Mouse (Mus musculus) urinary bladder, postnatal 4 days (tissue): ENCODE measurements around the gene Fth1.

Source experiments
- DNase-seq, 2 experiments: peaks; one replicate each; pipeline ENCODE4 v3.0.0; 2021 to 2022; ENCODE audit warnings: low spot score in 2 of 2

Gene Fth1

DNA sequence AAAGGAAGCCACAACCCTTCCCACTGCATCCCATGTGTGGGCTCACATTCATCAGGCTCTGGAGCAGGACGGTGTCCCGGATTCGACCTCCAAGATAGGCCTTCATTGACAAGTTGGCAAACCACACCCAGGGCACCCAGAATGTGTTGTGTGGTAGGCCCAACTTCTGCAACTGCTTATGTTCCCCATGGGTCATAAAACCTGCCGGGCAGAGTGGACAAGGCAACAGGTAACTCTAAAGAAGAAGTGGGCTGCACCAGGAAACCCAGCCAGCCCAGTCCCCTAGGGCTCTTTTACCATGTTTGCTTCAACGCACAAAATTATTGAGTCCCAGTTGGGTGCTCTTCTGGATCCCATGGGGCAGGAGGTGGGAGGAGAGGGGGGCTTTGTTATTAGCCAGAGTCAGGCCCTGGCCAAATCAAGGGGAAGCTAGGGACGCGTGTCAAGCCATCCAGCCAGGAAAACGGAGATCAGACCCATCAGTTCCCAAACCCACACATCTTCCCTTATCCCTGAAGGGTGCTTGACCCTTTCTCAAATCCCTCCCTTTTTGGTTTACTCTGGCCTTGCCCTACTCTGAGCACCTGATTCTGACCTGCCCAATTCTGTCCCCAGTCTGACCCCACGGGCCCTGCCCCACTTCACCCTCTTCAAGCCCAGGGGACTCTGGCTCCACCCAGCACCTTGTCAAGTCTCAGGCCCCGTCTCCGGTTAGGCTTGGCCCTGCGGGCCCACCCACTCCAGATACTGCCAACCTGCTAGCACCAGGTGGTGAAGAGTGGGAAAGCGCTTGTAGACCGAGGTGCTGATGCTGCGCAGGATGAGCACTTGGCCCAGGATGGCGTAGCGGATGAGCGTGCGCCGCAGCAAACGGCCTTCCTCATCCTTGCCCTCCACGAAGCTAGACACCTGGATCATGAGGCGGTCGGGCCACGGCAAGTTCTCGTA lies 11.9 kb downstream of the Fth1 start:
- DNase-seq, result no peak

DNA sequence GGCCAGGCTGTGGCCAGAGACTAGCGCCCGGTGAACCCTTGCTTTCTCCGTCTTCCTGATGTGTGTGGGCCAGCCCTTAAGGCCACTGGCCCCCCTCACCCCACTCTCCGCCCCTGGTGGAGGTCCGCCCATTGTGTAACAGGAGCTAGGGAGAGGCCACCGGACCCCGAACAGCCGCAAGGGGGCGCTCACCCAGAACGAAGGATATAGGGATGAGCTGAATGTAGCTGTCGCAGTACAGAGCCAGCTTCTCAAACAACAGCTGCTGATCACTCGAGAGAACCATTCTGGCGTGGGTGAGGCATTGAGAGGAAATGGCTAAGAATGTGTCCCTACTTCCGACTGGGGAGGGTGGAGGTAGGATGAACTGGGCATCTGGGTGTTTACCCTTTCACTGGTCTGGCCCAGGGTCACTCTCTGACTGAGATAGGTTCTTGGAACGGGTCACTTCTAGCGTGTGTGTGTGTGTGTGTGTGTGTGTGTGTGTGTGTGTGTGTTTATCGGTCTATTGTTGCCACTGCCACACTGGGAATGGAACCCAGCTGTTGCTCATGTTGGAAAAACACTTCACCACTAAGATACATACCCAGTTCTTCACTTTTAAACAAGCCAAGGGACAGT lies 12.7 kb downstream of the Fth1 start:
- DNase-seq, result peak; percentile 89 to 98

DNA sequence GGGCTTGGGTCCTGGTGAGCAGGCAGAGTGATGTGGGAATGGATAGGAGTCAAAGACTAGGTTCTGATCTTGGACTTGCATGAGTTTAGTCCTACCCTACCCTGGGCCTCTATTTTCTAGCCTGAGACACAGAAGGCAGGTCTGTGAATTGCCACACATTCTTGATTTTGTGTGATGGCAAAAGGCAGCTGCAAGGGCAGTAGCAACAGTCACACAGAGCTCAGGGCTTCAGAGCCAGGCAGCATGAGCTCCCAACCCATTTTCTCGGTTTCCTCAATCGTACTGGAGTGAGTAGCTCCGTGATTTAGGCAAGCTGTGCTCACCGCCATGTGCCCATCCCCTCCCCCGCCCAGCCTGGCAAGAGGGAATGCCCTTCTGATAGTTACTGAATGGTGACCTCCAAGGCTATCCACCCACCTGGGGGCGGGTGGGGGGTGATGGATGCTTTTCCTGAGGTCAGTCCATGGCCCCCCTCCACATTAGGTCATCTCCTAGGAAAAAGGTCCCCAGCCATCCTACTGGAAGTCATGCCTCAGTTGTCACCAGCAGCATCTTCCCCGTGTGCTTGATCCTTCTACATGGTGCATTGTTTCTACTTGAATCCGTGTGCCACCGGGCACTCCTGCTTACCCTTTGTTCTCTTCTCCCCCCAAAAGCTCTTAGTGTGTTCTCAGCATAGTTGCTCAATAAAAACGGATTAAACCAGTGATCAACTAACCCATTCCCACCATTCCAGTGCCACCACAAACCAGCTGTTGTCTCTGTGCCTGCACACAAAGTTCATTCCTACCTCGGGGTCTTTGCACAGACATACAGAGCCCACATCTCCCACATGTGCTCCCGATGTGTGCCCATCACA lies 17.0 kb downstream of the Fth1 start:
- no peak for DNase-seq

DNA sequence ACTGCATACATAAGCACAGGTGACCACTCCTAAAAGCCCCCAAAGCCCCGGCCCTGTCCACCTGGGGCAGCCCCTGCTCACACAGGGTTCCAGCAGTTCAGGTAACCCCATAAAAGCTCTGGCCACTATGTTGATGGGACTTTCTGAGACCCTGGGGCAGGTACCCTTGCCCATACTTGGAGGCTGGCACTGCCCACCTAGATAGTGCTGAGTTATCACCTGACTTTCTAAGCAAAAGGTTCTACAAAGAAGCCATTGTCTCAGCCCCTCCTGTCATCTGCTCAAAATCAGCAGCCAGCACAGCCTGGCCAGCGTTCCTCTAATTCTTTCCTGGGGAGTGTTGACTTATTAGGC lies 17.6 kb downstream of the Fth1 start:
- DNase-seq, result no peak

DNA sequence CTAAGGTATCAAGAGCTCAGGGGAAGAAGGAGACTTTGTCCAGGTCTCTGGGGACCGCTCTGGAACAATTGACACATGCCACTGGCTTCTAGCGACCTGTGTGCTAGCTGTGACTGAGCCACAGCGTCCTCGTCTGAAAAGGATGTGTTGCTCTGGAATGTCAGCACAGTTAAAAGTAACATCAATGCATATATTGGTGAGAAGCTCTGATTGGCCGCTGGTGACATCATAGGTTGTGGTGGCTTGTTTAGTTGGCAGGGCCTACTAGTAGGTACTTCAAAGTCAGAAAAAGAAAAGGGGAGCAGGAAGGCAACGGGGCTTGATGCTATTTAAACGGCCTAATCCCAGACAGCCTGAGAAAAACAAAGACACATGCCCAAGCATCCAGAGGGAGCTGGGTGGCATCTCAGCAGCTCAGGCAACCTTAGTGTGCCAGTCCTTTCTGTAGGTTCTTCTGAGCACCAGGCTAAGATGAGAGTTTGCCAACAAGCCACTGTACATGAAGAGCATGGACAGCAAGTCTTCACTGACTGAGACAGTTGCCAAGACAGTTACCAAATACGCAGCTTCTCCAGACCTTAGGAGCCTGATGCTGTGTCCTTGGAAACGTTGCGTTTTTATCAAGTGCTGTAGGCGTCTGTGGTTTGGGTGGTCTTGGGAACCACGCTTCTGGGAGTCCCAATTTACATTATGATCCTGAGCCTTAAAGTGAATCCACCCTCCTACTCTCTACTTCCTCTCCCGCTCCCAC lies 18.5 kb downstream of the Fth1 start:
- no peak for DNase-seq

DNA sequence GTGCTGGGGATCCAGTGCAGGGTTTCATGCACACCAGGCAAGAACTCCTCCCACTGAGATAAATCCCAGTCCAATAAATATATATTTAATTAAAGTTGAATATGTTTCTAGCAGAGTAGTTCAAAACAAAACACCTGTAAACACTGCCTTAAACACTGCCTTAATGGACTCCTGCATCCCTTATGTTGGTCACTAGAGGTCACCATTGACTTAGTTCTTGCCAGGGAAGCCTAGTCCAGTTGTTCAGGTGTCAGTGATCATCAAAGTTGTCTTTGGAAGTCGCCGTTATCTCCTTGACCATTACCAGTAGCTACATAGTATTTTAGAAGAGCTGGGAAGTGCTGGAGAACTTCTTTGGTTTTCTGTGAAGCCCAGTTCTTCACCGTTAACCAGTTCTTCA lies 19.9 kb downstream of the Fth1 start:
- no peak for DNase-seq

DNA sequence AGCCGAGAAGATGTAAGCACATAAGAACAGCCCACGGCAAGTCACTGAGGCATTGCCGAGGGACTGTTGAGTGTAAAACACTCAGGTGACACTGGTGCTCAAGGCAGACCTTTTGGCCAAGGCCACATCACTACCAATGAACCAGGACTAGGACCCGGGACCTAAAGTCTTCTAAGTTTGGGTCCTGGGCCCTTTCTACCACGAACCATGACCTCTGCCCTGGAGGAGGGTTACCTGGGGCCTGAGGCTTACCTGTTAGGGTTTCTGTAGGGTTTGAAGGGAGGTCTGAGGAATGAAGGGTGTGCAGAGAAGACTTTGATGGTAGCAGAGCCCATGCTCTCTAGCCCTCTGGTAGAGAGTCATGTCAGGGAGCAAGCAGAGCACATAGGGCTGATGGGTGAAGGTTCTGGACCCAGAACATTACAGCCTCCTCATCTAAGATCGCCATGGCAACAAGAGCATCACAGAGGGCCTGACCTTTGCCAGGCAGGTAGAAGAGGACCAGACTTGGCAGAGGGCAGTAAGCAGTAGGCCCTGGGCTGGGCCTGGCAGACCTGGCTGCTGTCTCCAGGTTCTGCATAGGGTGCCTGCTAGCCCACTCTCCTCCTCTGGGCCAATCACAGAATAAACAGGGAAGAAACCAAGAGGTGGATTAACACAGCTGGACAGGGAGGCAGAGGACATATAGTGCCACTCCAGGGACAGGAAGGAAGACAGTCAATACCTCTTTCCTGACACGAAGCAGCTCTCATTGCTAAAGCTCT lies 21.0 kb downstream of the Fth1 start, which contains the start of the genes Best1 and Rab3il1:
TSS of gene Best1 (minus strand) at position 428 of the 764 bp plus-strand sequence.
TSS of gene Rab3il1 (plus strand) at position 464 of the 764 bp plus-strand sequence.
- no peak for DNase-seq

DNA sequence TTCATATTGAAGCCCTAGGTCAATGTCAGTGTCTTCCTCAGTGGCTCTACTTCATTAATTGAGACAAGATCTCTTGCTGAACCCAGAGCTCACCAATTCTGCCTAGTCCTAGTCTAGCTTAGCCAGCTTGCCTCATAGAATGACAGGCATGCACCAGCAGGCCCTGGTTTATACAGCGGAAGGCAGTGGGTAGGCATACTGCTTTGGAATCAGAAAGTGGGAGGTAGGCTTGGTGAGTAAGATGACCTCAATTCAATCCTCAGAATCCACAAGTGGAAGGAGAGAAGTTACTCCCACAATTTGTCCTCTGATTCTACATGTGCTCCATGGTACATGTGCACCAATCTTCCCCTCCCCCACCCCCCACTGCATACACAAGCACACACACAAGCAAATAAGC lies 23.3 kb downstream of the Fth1 start:
- DNase-seq, result no peak

DNA sequence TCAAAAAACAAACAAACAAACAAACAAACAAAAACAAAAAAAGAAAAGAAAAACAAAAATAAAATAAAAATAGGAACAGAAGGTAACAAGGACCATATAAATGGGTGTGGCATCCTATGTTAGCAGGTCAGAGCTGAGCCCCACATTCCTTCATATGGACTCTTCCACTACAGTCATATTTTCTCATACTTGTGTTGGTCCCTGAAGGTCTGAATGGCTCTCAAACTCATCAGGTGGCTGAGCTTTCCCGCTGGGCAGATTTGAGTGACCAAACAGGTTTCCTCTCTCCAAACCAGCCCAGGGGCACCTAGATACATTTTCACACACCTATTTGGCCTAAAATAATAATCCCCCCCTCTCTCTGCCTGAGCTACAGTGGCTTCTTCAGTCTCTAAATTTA lies 31.0 kb downstream of the Fth1 start:
- DNase-seq, result no peak

DNA sequence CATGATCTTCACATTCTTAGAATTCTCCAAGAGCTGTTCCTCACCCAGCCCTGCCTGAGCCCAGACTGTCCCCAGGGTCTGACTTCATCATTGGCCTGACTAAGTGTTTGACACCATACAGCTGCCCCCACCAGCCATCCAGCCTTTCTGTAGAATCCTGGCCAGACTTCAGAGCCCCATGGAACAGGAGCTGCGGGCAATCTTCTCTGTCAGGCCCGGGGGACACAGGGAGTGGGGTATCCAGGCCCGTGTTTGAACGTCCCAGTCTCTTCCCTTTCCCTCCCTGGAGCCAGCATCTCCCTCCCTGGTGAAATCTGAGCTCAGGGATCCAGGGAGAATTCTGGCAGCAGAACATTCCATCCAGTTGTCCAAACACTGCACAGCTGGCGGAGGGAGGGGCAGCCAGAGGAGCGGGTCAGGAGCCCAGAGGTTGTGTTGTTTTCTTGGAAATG lies 32.5 kb downstream of the Fth1 start:
- peak; percentile 75 to 78 for DNase-seq

DNA sequence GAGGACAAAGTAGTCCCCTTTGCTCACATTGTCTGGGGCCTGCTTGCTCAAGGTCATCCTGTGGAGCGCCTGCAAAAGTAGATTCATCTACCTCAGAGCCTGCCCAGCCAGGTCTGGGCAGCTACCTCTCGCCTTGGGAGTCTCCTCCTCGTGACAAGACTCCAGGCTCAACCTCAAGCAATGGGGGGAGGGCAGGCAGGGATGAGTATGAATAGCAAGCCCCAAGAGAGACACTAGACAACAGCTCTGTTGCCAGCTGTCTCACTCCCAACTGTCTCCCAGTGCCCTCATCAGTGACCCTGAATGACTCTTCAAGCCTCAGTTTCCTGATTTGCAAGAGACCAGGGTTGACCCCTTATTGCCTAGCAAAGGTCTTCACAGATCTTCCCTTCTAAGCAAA lies 33.0 kb downstream of the Fth1 start:
- no peak for DNase-seq

DNA sequence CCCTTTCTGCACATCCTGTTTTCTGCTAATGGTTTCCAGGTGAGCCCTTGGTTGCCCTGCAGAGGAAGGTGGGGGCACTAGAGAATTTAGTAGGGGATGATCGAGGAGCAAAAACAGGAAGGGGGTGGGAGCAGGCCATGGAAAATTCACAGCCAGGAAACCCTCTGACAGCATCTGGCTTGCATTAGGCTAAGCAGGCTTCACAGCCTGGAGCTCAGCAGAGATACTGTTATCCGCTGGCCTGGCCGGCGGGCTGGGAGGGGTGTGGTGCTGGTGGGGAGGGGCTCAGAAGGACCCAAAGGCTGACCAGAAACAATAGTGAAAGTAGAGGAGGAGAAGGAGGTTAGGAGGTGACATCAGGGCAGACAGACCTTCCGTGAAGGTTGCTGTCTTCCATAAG lies 33.5 kb downstream of the Fth1 start:
- peak in 1 of 2 experiments; percentile 67 for DNase-seq

DNA sequence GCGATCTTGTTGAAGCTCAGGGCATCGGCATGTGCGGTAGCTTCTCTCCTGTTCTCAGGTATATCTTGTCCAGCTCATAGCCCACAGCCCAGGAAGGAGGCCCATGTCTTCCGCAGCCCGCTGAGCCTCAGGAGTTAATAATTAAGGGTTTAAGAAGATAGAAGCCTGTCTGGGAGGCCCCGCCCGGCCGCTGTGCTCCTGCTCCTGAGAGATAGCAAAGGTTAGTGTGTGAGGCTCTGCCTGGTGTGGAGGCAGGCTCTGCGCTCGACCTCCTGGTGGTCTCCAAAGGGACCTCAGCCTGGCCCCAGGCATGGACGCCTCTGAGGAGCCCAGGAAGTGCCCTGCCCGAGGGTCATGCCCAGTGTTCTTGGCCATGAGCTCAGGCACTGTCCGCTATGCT lies 34.4 kb downstream of the Fth1 start:
- DNase-seq, result no peak

DNA sequence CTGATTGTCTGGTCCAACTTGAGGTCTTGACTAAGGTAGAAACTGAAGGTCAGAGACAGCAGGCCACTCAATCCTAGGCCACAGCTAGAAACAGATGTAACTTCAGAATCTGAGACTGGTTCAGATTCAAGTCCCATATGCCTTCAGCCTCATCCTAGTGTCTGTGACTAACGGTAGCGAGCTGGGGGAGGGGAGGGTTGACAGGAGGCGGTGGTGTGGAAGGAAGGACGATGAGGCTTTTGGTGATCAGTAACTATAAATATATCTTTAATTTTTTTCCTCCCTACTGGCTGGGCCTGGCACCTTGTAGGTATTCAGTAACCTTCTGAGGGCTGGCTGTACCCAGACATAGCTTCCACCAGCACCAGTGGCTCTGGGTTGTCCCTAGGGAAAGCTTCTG lies 35.0 kb downstream of the Fth1 start:
- DNase-seq, result no peak

DNA sequence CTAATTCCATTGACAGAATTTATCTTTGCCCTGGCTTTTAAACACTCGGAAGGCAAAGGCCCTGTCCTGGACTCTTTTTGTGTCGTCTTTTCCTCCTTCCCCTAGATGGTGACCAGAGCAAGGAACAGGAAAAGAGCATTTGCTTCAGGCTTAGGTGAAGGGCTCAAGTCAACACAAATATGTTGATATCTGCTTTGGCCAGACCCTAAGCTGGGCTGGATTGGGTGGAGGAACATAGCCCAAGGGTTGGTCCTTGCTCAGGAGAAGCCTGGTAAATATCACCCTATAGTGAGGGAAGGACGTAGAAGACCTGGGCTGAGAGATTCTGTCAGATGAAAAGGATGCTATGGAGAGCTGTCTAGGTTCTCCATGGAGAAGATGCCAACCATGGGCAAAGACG lies 35.8 kb downstream of the Fth1 start:
- no peak for DNase-seq

DNA sequence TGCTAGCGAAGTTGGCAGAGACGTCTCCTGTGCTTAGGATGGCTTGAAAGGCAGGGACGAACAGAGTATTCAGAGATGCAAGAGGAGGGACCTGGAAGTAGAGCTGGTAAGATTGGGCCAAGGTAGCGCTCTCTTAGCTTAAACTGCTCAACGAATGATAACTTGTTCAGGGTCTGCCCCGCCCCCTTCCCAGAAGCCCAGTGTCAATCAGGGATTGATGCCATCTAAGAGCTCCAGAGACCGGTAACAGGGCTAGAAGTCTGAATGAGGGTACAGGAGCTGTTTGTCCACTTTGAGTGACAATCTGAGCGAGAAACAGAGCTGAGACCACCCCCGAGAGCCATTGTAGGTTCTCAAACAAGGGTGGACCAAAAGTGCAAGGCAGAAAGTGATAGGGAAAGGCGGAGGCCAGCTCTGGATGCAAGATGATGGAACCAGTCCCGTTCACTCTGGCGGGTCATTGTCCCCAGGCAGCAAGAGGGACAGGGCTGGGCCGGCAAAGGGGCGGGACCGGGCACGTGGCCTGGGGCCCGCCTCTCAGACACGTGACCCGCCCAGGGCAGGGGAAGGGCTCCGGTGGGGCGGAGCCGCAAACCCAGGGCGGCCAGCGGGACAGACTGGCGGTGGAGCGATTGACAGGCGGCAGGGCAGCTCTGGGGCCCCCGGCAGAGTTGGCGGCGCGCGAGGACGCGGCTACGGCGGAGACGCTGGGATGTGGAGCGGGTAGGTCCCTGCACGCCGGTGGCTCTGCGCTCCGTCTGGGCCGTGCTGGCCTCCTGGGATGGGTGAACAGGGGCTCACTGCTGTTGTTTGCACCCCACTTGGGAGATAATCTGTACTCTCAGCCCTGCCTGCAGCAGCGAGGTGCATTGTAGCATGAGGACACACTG lies 37.5 kb downstream of the Fth1 start:
- DNase-seq, result peak; percentile 86 to 87

DNA sequence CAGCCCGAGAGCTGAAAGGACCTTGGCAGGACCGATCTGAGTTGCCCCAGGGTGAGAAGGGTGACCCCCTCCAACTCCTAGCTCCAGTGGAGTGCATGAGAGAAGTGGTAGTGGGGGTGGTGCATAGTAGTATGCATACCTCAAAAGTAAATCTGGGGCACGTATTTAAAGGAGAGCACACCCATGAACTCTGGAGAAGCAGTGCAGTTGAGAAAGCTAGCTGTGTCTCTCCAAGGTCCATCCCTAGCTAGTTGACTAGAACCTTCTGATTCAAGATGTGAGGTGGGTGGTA lies 38.1 kb downstream of the Fth1 start:
- no peak for DNase-seq

DNA sequence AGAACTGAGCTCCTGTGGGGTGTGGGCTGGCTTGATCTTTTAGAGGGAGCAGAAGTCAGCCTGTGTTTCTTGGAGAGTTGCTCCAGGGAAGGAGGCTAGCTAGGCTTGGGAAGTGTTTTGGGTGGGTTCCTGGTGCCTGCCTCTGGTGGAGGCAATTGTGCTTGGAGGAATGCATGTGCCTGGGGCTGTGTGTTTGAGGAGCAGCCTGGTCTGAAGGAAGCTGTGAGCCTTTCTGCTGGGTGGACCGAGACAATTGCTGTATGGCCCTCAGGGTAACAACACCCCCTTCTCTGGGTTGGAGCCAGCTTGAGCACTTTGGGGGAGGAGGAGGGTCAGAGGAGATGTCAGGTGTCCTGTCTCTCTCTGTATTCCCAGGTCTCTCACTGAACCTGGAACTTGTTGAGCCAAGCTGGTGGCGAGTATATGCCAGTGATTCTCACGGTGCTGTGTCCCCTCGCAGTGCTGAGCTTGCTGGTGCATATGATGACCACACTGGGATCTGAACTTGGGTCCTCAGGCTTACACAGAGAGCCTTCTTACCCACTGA lies 38.9 kb downstream of the Fth1 start:
- DNase-seq, result no peak

DNA sequence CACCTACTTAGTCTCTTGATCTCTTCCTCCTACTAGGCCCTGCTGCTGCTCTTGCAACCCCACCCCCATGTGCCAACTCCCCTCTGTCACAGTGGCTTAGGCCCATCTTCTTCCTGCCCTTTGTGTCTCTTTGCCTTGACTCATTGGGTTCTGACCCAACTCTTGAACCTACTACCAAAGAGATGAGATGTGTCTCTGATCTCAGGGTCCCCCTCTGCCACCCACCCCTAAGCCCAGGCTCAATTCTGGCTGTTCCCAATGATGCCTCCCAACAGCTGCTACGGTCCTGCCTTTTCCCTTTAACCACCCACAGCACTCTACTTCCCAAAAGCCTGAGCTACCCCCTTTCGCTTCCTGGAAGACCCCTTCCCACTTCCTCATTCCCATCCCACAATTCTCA lies 41.6 kb downstream of the Fth1 start:
- no peak for DNase-seq
